Mouse (Mus musculus): Measurements from ENCODE around the gene Tbc1d9.
"Not testable (repeated sequence)": the region's sequence is repeated elsewhere in the genome, so short reads cannot be mapped to it uniquely, and the experiment has no call there.

The Tbc1d9 gene

DNA sequence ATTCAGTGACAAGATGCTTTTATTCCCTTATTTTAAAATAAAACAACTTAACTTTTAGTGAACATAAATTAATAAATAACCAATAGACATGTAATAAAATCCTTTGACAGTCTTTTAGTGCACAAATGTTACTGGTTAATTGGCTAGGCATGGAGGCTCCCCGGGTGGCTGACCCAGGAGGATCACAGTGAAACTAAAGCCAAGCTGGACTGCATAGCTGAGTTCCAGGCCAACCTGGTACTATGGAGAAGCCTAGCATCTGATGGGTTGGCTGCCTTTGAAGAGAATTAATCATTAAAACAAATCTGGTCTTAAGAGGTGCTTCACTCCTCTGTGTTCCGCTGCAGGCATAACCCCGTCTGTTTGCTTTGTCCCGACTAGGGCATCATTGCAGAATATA is 67.9 kb downstream of the Tbc1d9 start:
- no peak for DNase-seq (ENCODE audit: low spot score)

- DNase-seq (ENCODE audit: low spot score), result no peak
Measured at GRCm38 (mm10) chr8:83239341-83239740, 74.2 kb downstream of the Tbc1d9 start.

DNA sequence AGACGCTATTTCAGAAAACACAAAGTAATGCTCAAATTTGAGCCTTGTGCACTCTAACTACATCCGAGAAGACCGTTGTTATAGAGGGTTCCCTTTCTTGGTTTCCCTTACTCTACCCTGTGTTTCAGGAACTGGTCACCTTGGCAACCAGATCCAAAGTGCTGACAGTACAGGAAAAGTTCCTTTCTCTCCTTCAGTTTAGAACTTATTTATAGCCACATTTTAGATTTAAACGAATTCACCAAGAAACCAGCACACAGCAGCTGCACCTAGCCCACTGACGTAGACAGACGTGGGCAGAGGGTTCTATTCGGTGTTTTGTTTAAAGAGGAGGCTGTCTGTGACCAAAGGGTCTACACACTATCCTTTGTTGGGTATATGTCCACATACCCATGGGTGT is 79.0 kb downstream of the Tbc1d9 start:
- no peak for DNase-seq (ENCODE audit: low spot score)

DNA sequence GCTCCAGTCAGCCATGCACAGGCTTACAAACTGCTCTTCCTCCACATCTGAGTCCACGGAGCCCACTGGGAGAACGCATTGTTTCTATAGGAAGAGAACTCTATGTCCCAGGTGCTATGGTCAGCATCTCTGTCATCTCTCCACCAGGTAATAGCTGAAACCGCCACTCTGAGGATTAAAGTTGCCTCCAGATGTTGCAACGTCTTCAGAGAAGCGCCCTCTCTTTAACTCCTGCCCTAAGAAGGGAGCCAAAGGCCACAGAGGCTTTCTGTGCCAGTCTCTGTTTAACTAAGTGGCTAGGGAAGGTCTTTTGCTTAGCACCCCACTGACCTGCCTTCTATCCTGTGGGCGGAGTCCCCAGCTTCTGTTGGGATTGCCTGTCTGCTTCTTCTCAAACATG is 85.7 kb downstream of the Tbc1d9 start:
- DNase-seq (ENCODE audit: low spot score), result no peak

- DNase-seq (ENCODE audit: low spot score), result no peak
Measured at GRCm38 (mm10) chr8:83251362-83252246, 86.5 kb downstream of the Tbc1d9 start.

GRCm38 (mm10) chr8:83252791-83253190 is 87.6 kb downstream of the Tbc1d9 start:
- DNase-seq (ENCODE audit: low spot score), result no peak

- DNase-seq (ENCODE audit: low spot score), result no peak
Measured at GRCm38 (mm10) chr8:83257631-83258030, 92.5 kb downstream of the Tbc1d9 start.

GRCm38 (mm10) chr8:83260418-83261215 is 95.5 kb downstream of the Tbc1d9 start:
- DNase-seq (ENCODE audit: low spot score), result peak; percentile 80

DNA sequence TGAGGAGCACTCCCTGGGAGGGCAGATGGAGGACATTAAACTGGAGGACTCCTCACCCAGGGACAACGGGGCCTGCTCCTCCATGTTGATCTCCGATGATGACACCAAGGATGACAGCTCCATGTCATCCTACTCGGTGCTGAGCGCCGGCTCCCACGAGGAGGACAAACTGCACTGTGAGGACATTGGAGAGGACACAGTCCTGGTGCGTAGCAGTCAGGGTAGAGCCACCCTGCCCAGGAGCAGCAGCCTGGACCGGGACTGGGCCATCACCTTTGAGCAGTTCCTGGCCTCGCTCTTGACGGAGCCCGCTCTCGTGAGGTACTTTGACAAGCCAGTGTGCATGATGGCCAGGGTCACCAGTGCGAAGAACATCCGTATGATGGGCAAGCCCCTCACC is 106.0 kb downstream of the Tbc1d9 start:
- DNase-seq (ENCODE audit: low spot score), result no peak

GRCm38 (mm10) chr8:83272464-83272863 is 107.3 kb downstream of the Tbc1d9 start:
- DNase-seq (ENCODE audit: low spot score), result no peak

DNA sequence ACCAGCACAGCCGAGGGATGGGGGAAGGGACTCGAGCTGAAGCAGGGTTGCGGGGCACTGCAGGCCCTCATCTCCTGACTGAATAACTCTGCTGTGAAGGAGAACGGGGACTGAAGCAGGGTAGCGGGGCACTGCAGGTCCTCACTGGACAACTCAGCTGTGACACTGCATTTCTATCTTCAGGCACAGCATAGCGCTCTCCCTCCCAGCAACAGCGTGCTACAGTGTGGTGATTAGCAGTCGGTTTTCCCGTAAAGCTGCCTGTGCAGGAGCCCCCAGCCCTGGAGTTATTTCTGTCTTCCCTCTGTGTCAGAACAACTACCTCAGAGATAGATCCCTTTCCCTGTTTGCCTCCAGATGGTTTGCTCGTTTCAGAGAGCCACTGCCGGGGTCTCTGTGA is 109.3 kb downstream of the Tbc1d9 start:
- no peak for DNase-seq (ENCODE audit: low spot score)

DNA sequence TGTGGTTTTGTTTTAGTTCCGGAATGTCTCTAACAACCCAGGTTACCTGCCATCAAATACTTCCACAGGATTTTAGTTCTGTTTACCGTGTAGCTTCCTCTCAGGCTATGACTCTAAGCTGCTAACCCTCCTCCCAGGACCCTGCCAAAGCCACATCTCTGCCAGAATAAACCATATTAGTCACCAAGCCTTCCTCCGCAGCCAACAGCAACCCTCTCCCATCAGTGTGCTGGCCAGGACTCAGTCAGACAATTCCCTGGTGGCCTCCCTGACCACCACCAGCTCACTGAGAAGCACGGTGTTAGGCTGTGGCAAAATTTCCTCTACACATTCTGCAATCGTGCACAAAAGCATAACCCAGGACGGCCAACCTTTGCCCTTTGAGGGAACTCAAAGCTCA is 113.3 kb downstream of the Tbc1d9 start:
- peak; percentile 69 for DNase-seq (ENCODE audit: low spot score)

- peak; percentile 51 for DNase-seq (ENCODE audit: low spot score)
Measured at GRCm38 (mm10) chr8:83285391-83285790, 120.2 kb downstream of the Tbc1d9 start.

DNA sequence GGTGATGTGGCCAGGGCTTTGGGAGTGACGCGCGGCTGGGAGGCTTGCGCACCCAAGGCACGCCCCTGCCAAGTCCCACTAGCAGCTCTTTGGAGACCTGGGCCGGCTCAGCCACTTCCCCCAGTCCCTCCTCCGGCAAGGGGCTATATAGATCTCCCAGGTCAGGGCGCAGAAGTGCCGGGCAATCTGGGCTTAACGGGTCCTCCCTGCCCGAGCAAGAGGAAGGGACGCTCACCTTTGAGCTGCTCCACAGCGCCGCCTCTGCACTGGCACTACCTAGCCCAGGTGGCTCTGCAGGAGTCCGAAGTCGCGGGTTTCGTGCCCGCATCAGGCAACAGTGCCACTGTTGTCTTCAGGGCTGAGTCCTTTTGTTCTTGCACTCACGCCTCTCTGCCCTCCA is 125.0 kb downstream of the Tbc1d9 start, which contains the start of gene Ucp1:
Ucp1 (plus strand) TSS at position 177 of the 400 bp plus-strand sequence.
- no peak for DNase-seq (ENCODE audit: low spot score)

DNA sequence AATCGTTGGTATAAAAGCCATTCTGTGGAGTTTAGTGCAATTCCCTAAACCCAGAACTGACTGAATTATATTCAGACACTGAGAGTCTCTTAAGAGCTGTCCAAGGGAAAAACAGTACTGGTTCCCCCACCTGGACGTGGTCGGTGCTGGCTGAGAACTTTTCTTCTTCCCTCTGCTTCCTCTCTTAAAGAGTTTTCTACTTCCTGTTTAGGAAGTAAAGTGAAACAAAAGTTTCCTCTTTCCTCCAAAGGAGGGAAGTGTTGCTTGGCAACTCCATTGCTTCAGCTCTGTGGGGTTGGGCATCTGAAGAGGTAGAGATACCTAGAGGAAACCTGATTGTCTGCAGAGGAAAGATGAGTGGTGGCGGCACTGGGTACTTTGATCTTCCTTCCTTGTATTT is 132.2 kb downstream of the Tbc1d9 start:
- no peak for DNase-seq (ENCODE audit: low spot score)

DNA sequence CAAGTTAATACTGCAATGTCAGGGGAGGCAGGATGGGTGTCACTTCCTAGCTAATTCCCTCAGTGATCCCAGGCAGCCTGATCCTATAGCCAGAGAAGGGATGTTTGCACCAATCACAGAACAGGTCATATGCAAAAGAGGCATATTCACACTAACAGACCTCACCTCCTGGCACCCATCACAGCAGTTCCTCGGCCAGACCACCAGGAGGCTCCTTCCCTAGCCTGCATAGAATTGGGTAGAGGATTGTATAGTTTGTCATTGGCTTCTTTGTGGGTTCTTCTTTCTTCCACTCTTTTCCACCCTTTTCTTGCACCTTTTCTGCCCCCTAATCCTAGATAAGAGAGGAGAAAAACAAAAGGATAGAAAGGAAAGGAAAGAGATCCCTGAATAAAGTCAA is 135.0 kb downstream of the Tbc1d9 start:
- DNase-seq (ENCODE audit: low spot score), result no peak

DNA sequence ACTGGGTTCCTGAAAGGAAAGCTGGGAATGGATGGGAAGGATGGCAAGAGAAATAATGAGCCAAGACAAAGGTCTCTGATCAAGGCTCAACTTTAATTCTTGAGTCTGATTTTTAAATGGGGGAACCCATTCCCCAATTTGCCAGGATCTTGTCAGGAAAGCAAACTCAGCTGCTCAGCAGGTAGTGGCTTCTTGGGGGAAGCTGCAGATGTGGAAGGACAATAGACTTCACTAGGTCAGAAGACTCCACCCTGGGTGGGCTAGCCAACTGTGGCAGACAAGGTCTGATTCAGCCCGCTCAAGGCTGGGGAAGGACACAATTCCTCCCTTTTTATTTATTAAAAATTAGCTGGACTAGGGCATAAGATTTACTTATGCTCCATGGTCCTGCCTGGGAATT is 139.8 kb downstream of the Tbc1d9 start:
- no peak for DNase-seq (ENCODE audit: low spot score)

- DNase-seq (ENCODE audit: low spot score), result peak; percentile 38
Measured at GRCm38 (mm10) chr8:83309836-83310235, 144.7 kb downstream of the Tbc1d9 start.

DNA sequence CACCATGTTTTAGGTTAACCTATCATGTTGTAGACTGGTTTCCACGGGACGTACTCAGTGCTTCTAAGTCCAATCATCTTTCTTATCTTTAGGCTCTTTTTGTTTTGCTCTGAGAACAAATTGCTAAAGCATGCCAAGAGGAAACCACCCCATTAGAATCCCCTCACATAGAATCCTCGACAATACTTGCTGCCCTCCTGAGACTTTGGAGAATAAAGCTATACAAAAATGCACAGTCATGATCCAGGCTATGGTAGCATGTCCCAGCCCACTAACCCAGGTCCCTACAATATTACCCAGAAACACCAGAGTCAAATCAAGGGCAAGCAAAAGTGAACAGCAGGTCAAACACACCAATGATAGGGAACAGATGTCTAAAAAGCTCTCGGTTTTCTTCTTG is 149.9 kb downstream of the Tbc1d9 start:
- not testable (repeated sequence) for DNase-seq (ENCODE audit: low spot score)

GRCm38 (mm10) chr8:83315691-83316090 is 150.5 kb downstream of the Tbc1d9 start:
- no peak for DNase-seq (ENCODE audit: low spot score)

DNA sequence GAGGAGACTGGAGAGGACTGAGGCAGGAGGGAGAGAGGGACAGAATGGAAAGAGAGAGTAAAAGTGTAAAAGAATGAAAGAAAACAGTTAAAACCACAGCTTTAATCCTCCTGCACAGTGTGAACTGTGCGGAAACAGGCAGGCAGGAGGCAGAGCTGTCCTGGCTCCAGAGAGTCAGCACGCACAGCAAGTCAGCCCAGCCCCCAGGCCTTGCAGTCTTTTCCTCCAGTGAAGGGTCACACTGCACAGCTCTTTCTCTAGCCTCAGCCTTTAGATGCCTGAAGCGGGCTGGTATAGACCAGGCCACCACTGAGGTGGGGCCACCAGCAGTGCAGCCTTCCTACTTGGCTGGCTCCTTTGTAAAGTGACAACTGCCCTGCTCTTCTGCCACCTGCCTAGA is 155.4 kb downstream of the Tbc1d9 start:
- no peak for DNase-seq (ENCODE audit: low spot score)

- no peak for DNase-seq (ENCODE audit: low spot score)
Measured at GRCm38 (mm10) chr8:83322374-83322773, 157.2 kb downstream of the Tbc1d9 start.
